Mouse (Mus musculus): ENCODE data around the gene Atf7. TPM values are rescaled to one million over a fixed set of nuclear protein-coding genes. Genes with fewer than 3 reads are reported as not detected.
A peak's percentile ranks its signal among the peaks of the same experiment; 100 is the strongest.

Atf7 gene
- total and polyA plus RNA-seq, 3 experiments: 6.7 to 31.9 (median 8.6) TPM

- Histone ChIP-seq H3K4me2 (ENCODE audit: insufficient read depth, low read depth, poor library complexity, severe bottlenecking) (0 out of 2 replicates have a peak overlapping the region, but pooled peaks have one; percentile 24), H3K27ac (ENCODE audit: insufficient read depth, low read depth) (no peak overlapping the region)
Observed at GRCm38 (mm10) chr15:102513004-102513403, 112.3 kb downstream of the Atf7 start.

GRCm38 (mm10) chr15:102512471-102512870 lies 112.8 kb downstream of the Atf7 start:
- in situ Hi-C loops (cut with MboI; ENCODE audit: low pct_ligation_motif_present, low pct_unique_long_range_greater_than_20kb, low sequenced_read_pairs): no loop called here

More at GRCm38 (mm10) chr15:102513004-102513403, 112.3 kb downstream of the Atf7 start:
- no peak overlapping the region for H3K4me3 ChIP-seq (replicated peaks in 1 of 3; ENCODE audit: low read depth in 2 of 3, low read length in 2 of 3, poor library complexity in 1 of 3)
- in situ Hi-C loops (cut with MboI; ENCODE audit: low pct_ligation_motif_present, low pct_unique_long_range_greater_than_20kb, low sequenced_read_pairs): no loop called here
- peaks cover 3% of the 10 kb centered on the region for H3K27me3 ChIP-seq (replicated peaks)
- no peaks in the 10 kb centered on the region for H3K36me3 ChIP-seq (replicated peaks in 1 of 2; ENCODE audit: control insufficient read depth in 1 of 2, insufficient read depth in 1 of 2, low read length in 1 of 2)
- peaks cover 24 to 50% of the 10 kb centered on the region in 2 experiments for H3K4me1 ChIP-seq (ENCODE audit: control insufficient read depth in 1 of 2, insufficient read depth in 2 of 2)
- no peaks in the 10 kb centered on the region for H3K9me3 ChIP-seq (replicated peaks; ENCODE audit: low read length)
- TF ChIP-seq HCFC1 (IDR thresholded peaks at IDR 0.05; ENCODE audit: low read depth, low read length) (0 out of 2 replicates have a peak, but pooled peaks have one; percentile 17), RAD21 (IDR thresholded peaks at IDR 0.05; ENCODE audit: low read depth, low read length) (no peak), POLR2A (IDR thresholded peaks at IDR 0.05; ENCODE audit: low read depth, low read length) (no peak), TCF12 (IDR thresholded peaks at IDR 0.05; ENCODE audit: low read depth, low read length) (0 out of 2 replicates have a peak, but pooled peaks have one; percentile 19), JUND (conservative IDR thresholded peaks at IDR 0.05; ENCODE audit: low read depth, low read length) (peak; percentile 52; the same call in 1 of the 2 replicates), EP300 (IDR thresholded peaks at IDR 0.05; ENCODE audit: low read length) (peak; percentile 73), MAX (IDR thresholded peaks at IDR 0.05; ENCODE audit: low read length) (peak; percentile 49; the same call in 1 of the 2 replicates), MYC (IDR thresholded peaks at IDR 0.05; ENCODE audit: low read depth, low read length) (0 out of 2 replicates have a peak, but pooled peaks have one; percentile 24), SMC3 (IDR thresholded peaks at IDR 0.05; ENCODE audit: low read depth, low read length) (no peak), ETS1 (conservative IDR thresholded peaks at IDR 0.05; ENCODE audit: low read depth, low read length) (0 out of 2 replicates have a peak, but pooled peaks have one; percentile 17), UBTF (IDR thresholded peaks at IDR 0.05; ENCODE audit: low read depth, low read length) (no peak), GABPA (IDR thresholded peaks at IDR 0.05; ENCODE audit: insufficient replicate concordance, low read depth, low read length) (no peak), IRF4 (IDR thresholded peaks at IDR 0.05; ENCODE audit: low read depth, low read length) (peak; percentile 18; the same call in 1 of the 2 replicates), BHLHE40 (IDR thresholded peaks at IDR 0.05; ENCODE audit: low read depth, low read length) (peak; percentile 63), RCOR1 (conservative IDR thresholded peaks at IDR 0.05; ENCODE audit: low read depth, low read length) (0 out of 2 replicates have a peak, but pooled peaks have one; percentile 32), SIN3A (IDR thresholded peaks at IDR 0.05; ENCODE audit: low read length) (peak; percentile 37; the same call in 1 of the 2 replicates), MXI1 (IDR thresholded peaks at IDR 0.05; ENCODE audit: low read depth, low read length) (0 out of 2 replicates have a peak, but pooled peaks have one; percentile 32), MAFK (IDR thresholded peaks at IDR 0.05; ENCODE audit: insufficient replicate concordance, low read length) (0 out of 2 replicates have a peak, but pooled peaks have one; percentile 25), USF2 (conservative IDR thresholded peaks at IDR 0.05; ENCODE audit: low read depth, low read length) (no peak)
- dilution Hi-C loops (cut with MboI; ENCODE audit: extremely low pct_ligation_motif_present, extremely low pct_unique_long_range_greater_than_20kb, low sequenced_read_pairs): no loop called here
- no peak overlapping the region for H3K9ac ChIP-seq (ENCODE audit: insufficient read depth, low read depth)
- no peaks in the 10 kb centered on the region for H3K79me2 ChIP-seq (replicated peaks; ENCODE audit: control insufficient read depth, extremely low read depth, insufficient read depth, poor library complexity, severe bottlenecking)
- peak; percentile 55 for DNase-seq (ENCODE audit: extremely low read depth)

More at GRCm38 (mm10) chr15:102512471-102512870, 112.8 kb downstream of the Atf7 start:
- no peak for TF ChIP-seq ETS1 (conservative IDR thresholded peaks at IDR 0.05; ENCODE audit: low read depth, low read length)
- no peak for TF ChIP-seq MAZ (IDR thresholded peaks at IDR 0.05; ENCODE audit: low read depth, low read length)
- no peak for TF ChIP-seq MYC (IDR thresholded peaks at IDR 0.05; ENCODE audit: low read depth, low read length)
- no peak for TF ChIP-seq CHD1 (IDR thresholded peaks at IDR 0.05; ENCODE audit: low read depth, low read length)
- no peak for TF ChIP-seq CHD2 (IDR thresholded peaks at IDR 0.05; ENCODE audit: low read length)
- TF ChIP-seq JUN (IDR thresholded peaks at IDR 0.05; ENCODE audit: insufficient read depth, low read depth, low read length): no peak
- TF ChIP-seq ZC3H11A (IDR thresholded peaks at IDR 0.05; ENCODE audit: low read depth, low read length): no peak
- TF ChIP-seq SIN3A (IDR thresholded peaks at IDR 0.05; ENCODE audit: low read length): no peak
- no peak for TF ChIP-seq RCOR1 (conservative IDR thresholded peaks at IDR 0.05; ENCODE audit: low read depth, low read length)
- no peak for TF ChIP-seq ELF1 (IDR thresholded peaks at IDR 0.05; ENCODE audit: low read depth, low read length)
- no peak for TF ChIP-seq POLR2AphosphoS2 (IDR thresholded peaks at IDR 0.05; ENCODE audit: low read depth, low read length)
- no peak for TF ChIP-seq UBTF (IDR thresholded peaks at IDR 0.05; ENCODE audit: low read depth, low read length)
- Histone ChIP-seq H3K27me3 (replicated peaks) (peaks cover 3% of the 10 kb centered on the region), H3K36me3 (replicated peaks in 1 of 2; ENCODE audit: control insufficient read depth in 1 of 2, insufficient read depth in 1 of 2, low read length in 1 of 2) (peaks cover 0 to 3% of the 10 kb centered on the region in 2 experiments), H3K4me3 (replicated peaks in 1 of 3; ENCODE audit: low read depth in 2 of 3, low read length in 2 of 3, poor library complexity in 1 of 3) (no peak overlapping the region), H3K4me2 (ENCODE audit: insufficient read depth, low read depth, poor library complexity, severe bottlenecking) (no peak overlapping the region), H3K4me1 (ENCODE audit: control insufficient read depth in 1 of 2, insufficient read depth in 2 of 2) (peaks cover 24 to 53% of the 10 kb centered on the region in 2 experiments), H3K79me2 (replicated peaks; ENCODE audit: control insufficient read depth, extremely low read depth, insufficient read depth, poor library complexity, severe bottlenecking) (no peaks in the 10 kb centered on the region), H3K27ac (ENCODE audit: insufficient read depth, low read depth) (no peak overlapping the region), H3K9ac (ENCODE audit: insufficient read depth, low read depth) (no peak overlapping the region), H3K9me3 (replicated peaks; ENCODE audit: low read length) (no peaks in the 10 kb centered on the region)
- DNase-seq (ENCODE audit: extremely low read depth): no peak
- dilution Hi-C loops (cut with MboI; ENCODE audit: extremely low pct_ligation_motif_present, extremely low pct_unique_long_range_greater_than_20kb, low sequenced_read_pairs): no loop called here

All from CH12.LX (cell line).